Mouse (Mus musculus) retina, postnatal 1 day (tissue): ENCODE measurements around the gene Npy2r.

Source experiments
- DNase-seq: peaks from one replicate; pipeline ENCODE4 v3.0.0-alpha.2; 2012

Npy2r gene

DNA sequence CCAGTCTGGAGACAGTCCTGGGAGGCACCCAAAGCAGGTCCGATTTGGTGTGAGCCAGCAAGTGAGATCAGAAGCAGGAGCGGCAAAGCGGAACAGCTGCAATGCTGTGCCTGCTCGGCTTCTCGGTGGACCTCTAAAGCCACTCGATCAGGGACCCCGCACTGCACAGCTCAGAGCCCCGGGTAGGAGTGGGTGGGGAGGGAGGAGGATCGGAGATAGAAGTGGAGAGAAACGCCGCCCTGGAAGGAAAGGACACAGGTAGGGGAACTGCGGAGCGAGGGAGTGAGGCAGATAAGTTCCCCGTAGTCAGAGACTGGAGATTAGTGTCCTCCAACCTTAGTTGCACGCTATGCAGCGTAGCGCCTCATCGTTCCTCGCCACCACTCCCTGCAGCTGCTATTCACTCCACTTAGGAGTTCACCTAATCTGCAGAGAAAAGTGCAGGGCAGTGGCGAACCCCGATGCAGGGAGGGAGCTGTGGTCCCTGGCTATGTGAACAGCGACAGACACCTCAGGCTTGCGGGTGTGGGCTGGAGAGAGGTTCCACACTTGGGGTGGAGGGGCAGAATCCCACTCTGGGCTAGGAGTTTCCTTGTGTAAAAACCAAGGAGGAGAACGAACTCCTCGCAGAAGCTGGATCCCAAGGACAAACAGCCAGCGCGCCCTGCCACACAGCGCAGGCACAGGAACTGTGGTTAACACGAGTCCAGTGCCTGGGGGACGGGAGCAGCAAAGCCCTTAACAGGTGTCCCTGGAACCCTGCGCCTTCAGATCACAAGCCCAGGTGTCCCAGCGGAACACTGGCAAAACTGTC lies at the start of gene Npy2r:
Npy2r (minus strand) TSS at position 177 of the 814 bp plus-strand sequence.
- peak; percentile 49 for DNase-seq

DNA sequence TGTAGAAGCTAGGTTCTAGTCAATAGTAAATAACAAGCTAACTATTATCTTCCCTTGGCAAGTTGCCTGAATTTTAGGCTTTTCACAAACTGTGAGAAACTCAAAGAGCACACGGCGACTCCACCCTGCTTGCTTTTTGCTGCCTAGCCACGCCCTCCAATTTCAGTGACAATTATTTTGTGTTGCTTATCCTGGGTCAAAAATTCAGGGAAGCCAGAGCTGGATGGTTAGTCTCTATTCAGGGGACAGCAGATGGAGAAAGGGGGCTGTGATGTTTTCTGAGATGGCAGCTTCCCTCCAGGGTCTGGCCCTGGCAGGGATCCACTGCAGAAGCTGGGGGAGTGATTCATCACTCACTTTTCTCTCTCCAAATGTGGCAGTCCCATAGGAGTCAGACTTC lies 9.9 kb upstream of the Npy2r start:
- DNase-seq, result no peak

DNA sequence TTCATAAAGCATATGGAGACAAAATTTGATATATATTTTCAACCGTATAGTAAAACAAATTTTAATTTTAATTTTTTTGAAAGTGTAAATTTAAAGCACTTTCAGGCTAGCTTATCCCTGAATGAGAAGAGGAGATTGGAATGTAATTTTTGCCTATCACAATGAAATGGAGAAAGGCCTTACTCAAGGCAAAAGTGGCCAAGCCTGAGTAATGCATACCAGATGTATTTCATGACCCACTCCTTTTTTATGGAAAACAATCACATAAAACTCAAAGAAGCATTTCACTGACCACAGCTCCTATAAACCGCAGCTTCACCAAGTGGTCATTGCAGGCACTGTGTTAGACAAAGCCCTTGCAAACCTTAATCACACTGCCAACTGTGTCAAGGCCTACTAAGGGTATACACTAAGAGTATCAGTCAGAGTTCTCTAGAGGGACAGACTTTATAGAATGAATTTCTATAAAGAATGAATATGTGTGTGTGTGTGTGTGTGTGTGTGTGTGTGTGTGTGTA lies 8.5 kb upstream of the Npy2r start:
- DNase-seq, result no peak

DNA sequence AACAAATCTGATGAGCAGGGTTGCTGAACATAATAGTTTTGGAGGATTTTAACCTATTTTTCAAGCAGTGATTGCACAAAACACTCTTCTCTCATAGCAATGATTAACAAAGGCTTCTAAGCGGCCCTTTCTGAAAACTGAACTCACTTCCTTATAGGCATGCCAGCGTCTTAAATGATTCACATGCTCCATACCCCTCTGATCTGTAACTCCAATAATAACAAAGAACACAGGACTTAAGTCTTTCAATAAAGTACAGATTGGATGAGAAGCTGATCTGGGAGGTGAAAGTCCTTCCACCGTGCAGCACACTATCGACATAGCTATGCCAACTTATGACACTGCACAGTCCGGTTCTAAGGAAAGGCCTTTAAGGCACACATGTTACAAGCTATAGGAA lies 2.0 kb upstream of the Npy2r start:
- DNase-seq, result no peak

DNA sequence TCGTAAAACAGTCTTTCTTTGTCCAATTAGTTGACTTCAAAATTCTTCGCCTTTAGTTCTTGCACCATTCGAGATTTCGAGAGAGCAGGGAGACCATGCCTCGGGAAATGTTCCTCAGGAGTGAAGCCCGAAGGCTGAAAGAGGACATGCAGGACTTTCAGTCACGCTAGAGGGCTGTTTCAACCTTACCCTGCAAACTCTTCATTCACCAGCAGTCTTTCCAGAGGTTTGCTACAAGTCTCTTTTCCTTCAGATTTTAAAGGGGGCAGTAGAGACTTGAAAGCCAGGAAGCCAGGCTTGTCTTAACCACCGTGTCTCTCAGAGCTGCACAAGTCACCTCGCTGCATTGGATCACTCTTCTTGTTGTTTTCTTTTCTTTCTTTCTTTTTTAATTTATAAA lies 869 bp upstream of the Npy2r start:
- DNase-seq, result peak; percentile 46

DNA sequence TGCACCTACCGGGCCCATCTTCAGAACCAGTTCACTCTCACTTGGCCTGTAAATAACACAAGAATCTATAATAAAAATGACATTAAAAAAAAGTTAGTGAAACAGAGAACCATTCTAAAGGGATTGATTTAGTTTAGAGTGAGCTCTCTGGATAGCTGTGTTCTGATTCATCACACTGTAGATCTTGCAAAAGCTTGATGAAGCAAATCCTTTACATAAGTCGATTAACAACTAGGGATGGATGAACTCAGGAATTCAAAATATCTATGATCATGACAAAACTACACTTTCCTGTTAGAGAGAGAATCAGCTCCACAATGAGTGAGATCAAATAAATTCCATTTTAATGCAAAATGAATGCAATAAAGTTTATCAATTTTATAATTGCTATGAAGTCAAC lies 6.4 kb downstream of the Npy2r start:
- no peak for DNase-seq

DNA sequence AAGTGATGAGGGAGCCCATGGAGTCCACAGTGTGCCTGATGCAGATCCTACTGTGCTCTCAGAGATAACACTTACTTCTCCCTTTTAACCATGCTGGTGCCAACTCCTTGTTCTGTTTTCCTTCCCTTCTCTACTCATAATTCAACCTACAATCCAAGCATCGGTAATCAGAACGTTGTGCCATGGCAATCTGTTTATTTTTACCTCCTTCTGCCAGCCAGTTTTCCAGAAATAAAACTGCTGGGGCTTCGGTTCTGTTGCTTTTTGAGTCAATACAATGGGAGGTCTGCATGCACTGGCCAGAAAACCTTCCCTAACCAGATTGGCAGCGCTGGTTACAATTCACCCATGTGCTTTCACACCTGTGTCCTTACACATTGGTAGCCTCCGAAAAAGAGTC lies 7.9 kb downstream of the Npy2r start:
- DNase-seq, result no peak

DNA sequence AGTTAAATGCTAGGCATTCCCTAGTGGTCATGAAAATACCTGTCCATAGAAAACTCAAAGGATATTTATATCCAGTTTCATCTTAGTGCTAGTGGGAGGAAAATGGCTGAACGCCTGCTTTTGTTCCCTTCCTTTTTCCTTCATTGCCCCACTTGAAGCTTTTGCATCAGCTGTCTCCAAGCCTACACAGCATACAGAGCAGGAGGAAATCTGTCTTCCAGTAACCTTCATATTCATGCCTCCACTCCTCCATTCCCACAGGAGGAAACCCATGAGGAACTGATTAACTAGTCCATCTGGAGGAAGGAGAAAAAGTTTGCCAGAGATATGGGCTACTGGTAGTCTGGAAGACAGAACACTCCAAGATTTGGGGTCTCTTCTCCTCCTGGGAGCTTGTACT lies 23.1 kb downstream of the Npy2r start:
- no peak for DNase-seq

DNA sequence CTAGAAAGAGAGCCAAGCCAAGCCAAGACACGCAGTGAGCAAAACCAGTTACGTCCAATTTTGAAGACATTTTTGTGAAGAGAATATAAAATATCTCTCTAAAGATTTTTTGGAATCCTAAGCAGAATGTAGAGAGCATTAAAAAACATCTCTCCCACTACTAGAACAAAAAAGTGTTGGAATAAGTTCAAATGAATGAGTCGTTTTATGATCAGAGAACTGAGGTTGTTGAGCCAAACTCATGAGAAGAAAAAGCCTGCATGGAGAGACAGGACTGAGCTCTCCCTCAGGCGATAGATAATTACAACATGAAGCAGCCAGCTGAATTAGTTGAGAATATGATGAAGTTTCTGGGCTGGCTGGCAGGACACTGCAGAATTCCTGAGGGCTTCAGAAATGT lies 49.9 kb downstream of the Npy2r start:
- no peak for DNase-seq
